Mouse (Mus musculus): ENCODE measurements at regions not wholly inside any gene's neighbourhood (a gene's known extent, or its start where the extent isn't known, plus 50 kb on each side); places are given as distances from the start of the nearest gene placed in this dataset.

DNA sequence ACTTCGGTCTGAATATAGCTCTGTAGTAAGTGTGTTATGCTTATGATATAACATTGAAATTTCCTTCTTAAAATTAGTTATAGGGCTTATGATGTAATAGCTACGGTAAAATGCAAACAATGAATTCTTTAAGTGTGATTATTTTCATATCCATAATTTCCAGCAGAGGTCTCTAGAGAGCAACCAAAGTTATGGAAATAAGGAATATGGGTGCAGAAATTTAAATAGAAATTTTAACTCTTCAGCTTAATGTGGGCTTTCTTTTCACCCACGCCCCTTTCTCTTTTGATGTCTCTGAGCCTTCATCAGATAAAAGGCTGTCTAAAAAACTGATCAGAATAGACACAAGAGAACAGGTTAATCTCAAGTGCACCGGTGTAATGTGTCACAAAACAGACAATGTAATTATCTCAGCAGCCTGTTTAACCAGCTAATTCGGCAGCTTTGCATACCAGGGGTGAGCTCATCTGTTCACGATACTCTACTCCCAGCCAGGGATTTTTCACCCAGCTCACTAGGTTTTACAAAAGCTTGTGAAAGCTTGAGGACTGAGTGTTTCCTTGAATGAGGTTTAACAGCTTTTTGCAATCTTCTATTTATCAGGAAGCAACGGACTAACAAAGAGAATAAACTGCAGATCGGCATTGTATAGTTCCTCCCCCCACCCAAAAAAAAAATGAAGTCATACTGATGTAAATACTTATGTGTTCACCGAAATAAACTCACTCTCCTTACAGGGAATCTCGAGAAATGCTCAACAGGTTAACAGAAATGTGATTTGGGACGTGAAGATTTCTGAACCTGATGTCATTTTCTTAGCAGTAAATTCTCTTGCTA, 223.8 kb upstream of the Erbb4 start:
- TF ChIP-seq POLR2A (IDR thresholded peaks at IDR 0.05; ENCODE audit: borderline replicate concordance, extremely low read depth, low read depth, low read length) (no peak), CTCF (IDR thresholded peaks at IDR 0.05; ENCODE audit: insufficient read depth, low read length) (no peak)

All from lung, adult 2 months (tissue).